Mouse (Mus musculus) naive thymus-derived CD4-positive, alpha-beta T cell, adult 2 months (primary cell): ENCODE data around the gene Tepsin.

ENCODE experiments used
- DNase-seq: peaks from one replicate; pipeline ENCODE4 v3.0.0-alpha.2; 2011; ENCODE audit warnings: low read depth

Gene Tepsin

GRCm38 (mm10) chr11:120098588-120099511 lies at the start of gene Tepsin, which contains the start of gene Ndufaf8:
Gene Tepsin, minus strand, starts transcription at chr11:120098731.
Gene Ndufaf8, plus strand, starts transcription at chr11:120098928.
- DNase-seq = peak; percentile 100

GRCm38 (mm10) chr11:120143708-120144497 lies 45.4 kb upstream of the Tepsin start:
- no peak for DNase-seq

- peak; percentile 51 for DNase-seq
Observed at GRCm38 (mm10) chr11:120142601-120143051, 44.1 kb upstream of the Tepsin start.

GRCm38 (mm10) chr11:120140255-120140654 lies 41.7 kb upstream of the Tepsin start:
- DNase-seq = no peak

GRCm38 (mm10) chr11:120139309-120139731 lies 40.8 kb upstream of the Tepsin start:
- DNase-seq = no peak

GRCm38 (mm10) chr11:120137625-120138004 lies 39.1 kb upstream of the Tepsin start:
- DNase-seq = no peak

- DNase-seq = no peak
Observed at GRCm38 (mm10) chr11:120136796-120137624, 38.5 kb upstream of the Tepsin start.

GRCm38 (mm10) chr11:120136195-120136594 lies 37.7 kb upstream of the Tepsin start:
- no peak for DNase-seq

- no peak for DNase-seq
Observed at GRCm38 (mm10) chr11:120134847-120135530, 36.5 kb upstream of the Tepsin start.

- DNase-seq = no peak
Observed at GRCm38 (mm10) chr11:120134148-120134547, 35.6 kb upstream of the Tepsin start.

- DNase-seq = no peak
Observed at GRCm38 (mm10) chr11:120129281-120129680, 30.8 kb upstream of the Tepsin start.

GRCm38 (mm10) chr11:120126845-120127244 lies 28.3 kb upstream of the Tepsin start:
- no peak for DNase-seq

GRCm38 (mm10) chr11:120122126-120122525 lies 23.6 kb upstream of the Tepsin start:
- DNase-seq = no peak

GRCm38 (mm10) chr11:120120642-120121420 lies 22.3 kb upstream of the Tepsin start:
- DNase-seq = peak; percentile 36

- DNase-seq = no peak
Observed at GRCm38 (mm10) chr11:120119936-120120541, 21.5 kb upstream of the Tepsin start.

GRCm38 (mm10) chr11:120119108-120119507 lies 20.6 kb upstream of the Tepsin start:
- no peak for DNase-seq

- DNase-seq = no peak
Observed at GRCm38 (mm10) chr11:120117626-120118025, 19.1 kb upstream of the Tepsin start.

GRCm38 (mm10) chr11:120114488-120115215 lies 16.1 kb upstream of the Tepsin start:
- DNase-seq = no peak

GRCm38 (mm10) chr11:120112136-120112535 lies 13.6 kb upstream of the Tepsin start:
- DNase-seq = no peak
